Comparison of ENCODE assay signal across 8 mouse cellular contexts in genomic region chr11:118738855-118739832, GRCm38 (mm10).
A peak's percentile ranks its signal among the peaks of the same experiment; 100 is the strongest.
DNase-seq lines count a peak whose midpoint lies in the region; ATAC-seq and TF ChIP-seq lines count a peak whose summit lies in the region.

No protein-coding gene starts in this region.

- ATAC-seq in megakaryocyte, adult 5-6 weeks (ENCODE audit: poor library complexity, severe bottlenecking): peak; percentile 59; the same call in 1 of the 2 replicates

- no peak overlapping the region for H3K4me3 ChIP-seq in cortical plate, adult 2 months (ENCODE audit: insufficient read depth, low read length)
- H3K4me3 ChIP-seq in gastrocnemius, adult 2 months: peak overlapping the region; percentile 61

- peak; percentile 79 for DNase-seq in adipocyte (ENCODE audit: low spot score)
- DNase-seq in gastrocnemius, adult 2 months: peak; percentile 84
- DNase-seq in hindlimb bud, embryonic 11.5 days (ENCODE audit: extremely low spot score, low read depth, low spot score): peak; percentile 87
- DNase-seq in left cerebral cortex, adult 18-20 months (ENCODE audit: low spot score in 2 of 2): peak; percentile 90 to 91
- DNase-seq in right cerebral cortex, adult 2 months (ENCODE audit: low spot score in 2 of 2): peak; percentile 90 to 94
- DNase-seq in urinary bladder, postnatal 25 days (ENCODE audit: low spot score): peak; percentile 76

- no peak overlapping the region for H3K27ac ChIP-seq in cortical plate, adult 2 months (ENCODE audit: insufficient read depth, low read length)
- H3K27ac ChIP-seq in gastrocnemius, adult 2 months: peak overlapping the region; percentile 66

- no peak for TF ChIP-seq POLR2A in cortical plate, adult 2 months (IDR thresholded peaks at IDR 0.05; ENCODE audit: extremely low read depth, insufficient read depth, low read length)

- H3K4me1 ChIP-seq in cortical plate, adult 2 months (ENCODE audit: control insufficient read depth, insufficient read depth, low read length): peaks cover 9% of the 10 kb centered on the region

- peak; percentile 93 for TF ChIP-seq CTCF in cortical plate, adult 2 months (IDR thresholded peaks at IDR 0.05; ENCODE audit: extremely low read depth, insufficient read depth, low read length)
- 0 out of 2 replicates have a peak, but pooled peaks have one; percentile 100 for TF ChIP-seq CTCF in gastrocnemius, adult 2 months (IDR thresholded peaks at IDR 0.05)

- intact Hi-C loops in gastrocnemius, adult 2 months (cut with DNase I): loop anchor here (2.0 kb wide), 1 partner anchor 90 kb away; no protein-coding TSS in a partner anchor
